Mouse (Mus musculus): Measurements from ENCODE around the gene Hhatl. TPM values are rescaled to one million over a fixed set of nuclear protein-coding genes. Genes with fewer than 3 reads are reported as not detected.

Gene Hhatl
- total and polyA plus RNA-seq, 3 experiments, result not detected

DNA sequence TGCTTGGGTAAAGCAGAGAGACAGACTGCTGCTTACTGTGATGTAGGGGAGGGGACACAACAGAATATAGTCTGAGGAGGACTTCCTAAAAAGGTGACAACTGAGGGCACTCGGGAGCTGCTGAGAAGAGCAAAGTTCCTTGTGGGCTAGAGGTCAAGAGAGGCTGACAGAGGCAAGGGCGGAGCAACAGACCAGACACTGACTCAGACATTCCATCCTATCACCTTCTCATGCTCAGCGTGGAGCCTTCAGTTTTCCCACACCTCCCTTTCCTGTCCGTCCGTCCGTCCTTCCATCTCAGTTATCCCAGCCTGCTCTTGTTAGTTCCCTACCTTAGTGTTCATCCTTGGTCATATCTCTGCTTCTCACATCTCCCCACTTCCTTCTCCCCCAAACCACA lies 22.9 kb upstream of the Hhatl start:
- H3K27ac ChIP-seq (ENCODE audit: insufficient read depth, low read depth), result no peak overlapping the region
- no peak for DNase-seq (ENCODE audit: extremely low read depth)
- no peak overlapping the region for H3K4me3 ChIP-seq (replicated peaks in 1 of 3; ENCODE audit: low read depth in 2 of 3, low read length in 2 of 3, poor library complexity in 1 of 3)
- TF ChIP-seq JUND (conservative IDR thresholded peaks at IDR 0.05; ENCODE audit: low read depth, low read length), result peak; percentile 53; the same call in 1 of the 2 replicates
- TF ChIP-seq EP300 (IDR thresholded peaks at IDR 0.05; ENCODE audit: low read length), result no peak
- TF ChIP-seq ZKSCAN1 (IDR thresholded peaks at IDR 0.05; ENCODE audit: borderline replicate concordance, low read depth, low read length), result no peak
- TF ChIP-seq KAT2A (IDR thresholded peaks at IDR 0.05; ENCODE audit: insufficient replicate concordance, low read length), result no peak
- no peak for TF ChIP-seq USF1 (IDR thresholded peaks at IDR 0.05; ENCODE audit: low read depth, low read length)
- no peak overlapping the region; the same call in 1 of the 2 replicates for H3K4me2 ChIP-seq (ENCODE audit: insufficient read depth, low read depth, poor library complexity, severe bottlenecking)
- dilution Hi-C loops (cut with MboI; ENCODE audit: extremely low pct_ligation_motif_present, extremely low pct_unique_long_range_greater_than_20kb, low sequenced_read_pairs) (no loop called here), in situ Hi-C loops (cut with MboI; ENCODE audit: low pct_ligation_motif_present, low pct_unique_long_range_greater_than_20kb, low sequenced_read_pairs) (no loop called here)
- H3K9ac ChIP-seq (ENCODE audit: insufficient read depth, low read depth), result no peak overlapping the region
- H3K4me1 ChIP-seq (ENCODE audit: control insufficient read depth in 1 of 2, insufficient read depth in 2 of 2), result 0 out of 4 replicates have a peak, but pooled peaks cover 0 to 2% of the 10 kb centered on the region in 2 experiments
- no peaks in the 10 kb centered on the region for H3K9me3 ChIP-seq (replicated peaks; ENCODE audit: low read length)
- no peaks in the 10 kb centered on the region for H3K36me3 ChIP-seq (replicated peaks in 1 of 2; ENCODE audit: control insufficient read depth in 1 of 2, insufficient read depth in 1 of 2, low read length in 1 of 2)
- no peaks in the 10 kb centered on the region for H3K79me2 ChIP-seq (replicated peaks; ENCODE audit: control insufficient read depth, extremely low read depth, insufficient read depth, poor library complexity, severe bottlenecking)
- H3K27me3 ChIP-seq (replicated peaks), result peaks cover 80% of the 10 kb centered on the region

DNA sequence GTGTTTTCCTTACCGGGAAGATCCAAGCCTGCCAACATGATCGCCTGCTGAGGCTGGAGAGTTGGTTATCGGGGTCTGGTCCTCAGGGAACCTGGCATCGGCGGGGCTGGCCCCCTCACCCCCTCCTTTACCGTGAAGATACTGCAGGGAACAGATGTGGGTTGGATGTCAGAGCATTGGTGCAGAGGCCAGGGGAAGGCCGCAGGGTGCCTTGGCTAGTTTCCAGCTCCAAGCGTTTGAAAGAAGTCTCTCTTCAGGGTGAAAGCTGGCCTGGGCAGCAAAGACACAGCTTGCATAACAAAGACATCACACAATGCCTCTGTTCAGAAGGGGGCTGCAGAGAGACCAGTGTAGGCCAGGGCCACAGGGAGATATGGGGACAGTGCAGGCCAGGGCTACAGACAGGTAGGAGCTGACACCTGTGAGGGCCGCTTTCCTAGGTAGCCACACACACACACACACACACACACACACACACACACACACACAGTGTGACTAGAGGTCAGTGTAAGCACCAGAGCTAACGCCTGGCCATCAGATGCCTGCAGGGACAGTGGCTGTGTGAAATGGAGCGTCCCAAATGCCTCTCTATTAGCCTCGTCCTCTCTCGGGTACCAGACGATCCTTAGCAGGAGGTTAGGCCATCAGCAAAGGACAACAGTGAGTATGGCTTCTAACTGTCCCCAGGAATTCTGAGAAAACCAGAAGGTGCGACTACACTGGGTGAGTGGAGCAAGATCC lies 17.9 kb upstream of the Hhatl start:
- Histone ChIP-seq H3K79me2 (replicated peaks; ENCODE audit: control insufficient read depth, extremely low read depth, insufficient read depth, poor library complexity, severe bottlenecking) (no peaks in the 10 kb centered on the region), H3K27ac (ENCODE audit: insufficient read depth, low read depth) (no peak overlapping the region), H3K27me3 (replicated peaks) (peaks cover 71% of the 10 kb centered on the region), H3K4me3 (replicated peaks in 1 of 3; ENCODE audit: low read depth in 2 of 3, low read length in 2 of 3, poor library complexity in 1 of 3) (no peak overlapping the region), H3K4me1 (ENCODE audit: control insufficient read depth in 1 of 2, insufficient read depth in 2 of 2) (no peaks in the 10 kb centered on the region), H3K9me3 (replicated peaks; ENCODE audit: low read length) (no peaks in the 10 kb centered on the region), H3K36me3 (replicated peaks in 1 of 2; ENCODE audit: control insufficient read depth in 1 of 2, insufficient read depth in 1 of 2, low read length in 1 of 2) (no peaks in the 10 kb centered on the region), H3K9ac (ENCODE audit: insufficient read depth, low read depth) (no peak overlapping the region), H3K4me2 (ENCODE audit: insufficient read depth, low read depth, poor library complexity, severe bottlenecking) (no peak overlapping the region)
- in situ Hi-C loops (cut with MboI; ENCODE audit: low pct_ligation_motif_present, low pct_unique_long_range_greater_than_20kb, low sequenced_read_pairs) (loop anchor here (5.0 kb wide), 1 partner anchor 43 kb away; no protein-coding TSS in a partner anchor), dilution Hi-C loops (cut with MboI; ENCODE audit: extremely low pct_ligation_motif_present, extremely low pct_unique_long_range_greater_than_20kb, low sequenced_read_pairs) (no loop called here)
- no peak for DNase-seq (ENCODE audit: extremely low read depth)
- TF ChIP-seq RAD21 (IDR thresholded peaks at IDR 0.05; ENCODE audit: low read depth, low read length), result no peak
- TF ChIP-seq RCOR1 (conservative IDR thresholded peaks at IDR 0.05; ENCODE audit: low read depth, low read length), result no peak
- no peak for TF ChIP-seq MAZ (IDR thresholded peaks at IDR 0.05; ENCODE audit: low read depth, low read length)
- no peak for TF ChIP-seq SIN3A (IDR thresholded peaks at IDR 0.05; ENCODE audit: low read length)

DNA sequence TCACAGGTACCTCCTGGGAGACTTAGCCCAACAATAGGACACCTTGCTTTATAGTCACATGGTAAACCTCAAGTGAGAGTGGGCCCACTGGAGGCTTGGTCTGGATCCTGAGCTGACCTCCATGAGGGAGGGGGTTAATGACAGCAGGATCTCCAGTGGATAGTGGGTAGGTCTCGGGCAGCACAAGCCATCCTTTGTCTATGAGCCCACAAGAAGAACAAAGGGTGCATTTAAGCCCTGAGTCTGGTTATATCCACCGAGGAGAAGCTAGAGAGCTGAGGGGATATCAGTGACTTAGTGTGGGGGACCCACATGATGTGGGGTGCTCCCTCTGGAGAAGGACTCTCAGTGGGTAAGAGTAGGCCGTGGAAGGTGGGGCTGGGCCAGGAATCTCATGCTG lies 16.2 kb upstream of the Hhatl start:
- H3K9ac ChIP-seq (ENCODE audit: insufficient read depth, low read depth), result no peak overlapping the region
- no peaks in the 10 kb centered on the region for H3K79me2 ChIP-seq (replicated peaks; ENCODE audit: control insufficient read depth, extremely low read depth, insufficient read depth, poor library complexity, severe bottlenecking)
- H3K27ac ChIP-seq (ENCODE audit: insufficient read depth, low read depth), result no peak overlapping the region
- H3K36me3 ChIP-seq (replicated peaks in 1 of 2; ENCODE audit: control insufficient read depth in 1 of 2, insufficient read depth in 1 of 2, low read length in 1 of 2), result no peaks in the 10 kb centered on the region
- in situ Hi-C loops (cut with MboI; ENCODE audit: low pct_ligation_motif_present, low pct_unique_long_range_greater_than_20kb, low sequenced_read_pairs) (no loop called here), dilution Hi-C loops (cut with MboI; ENCODE audit: extremely low pct_ligation_motif_present, extremely low pct_unique_long_range_greater_than_20kb, low sequenced_read_pairs) (no loop called here)
- no peaks in the 10 kb centered on the region for H3K4me1 ChIP-seq (ENCODE audit: control insufficient read depth in 1 of 2, insufficient read depth in 2 of 2)
- no peak for DNase-seq (ENCODE audit: extremely low read depth)
- no peak for TF ChIP-seq ETS1 (conservative IDR thresholded peaks at IDR 0.05; ENCODE audit: low read depth, low read length)
- TF ChIP-seq RCOR1 (conservative IDR thresholded peaks at IDR 0.05; ENCODE audit: low read depth, low read length), result no peak
- TF ChIP-seq JUN (IDR thresholded peaks at IDR 0.05; ENCODE audit: insufficient read depth, low read depth, low read length), result no peak
- no peak for TF ChIP-seq RAD21 (IDR thresholded peaks at IDR 0.05; ENCODE audit: low read depth, low read length)
- TF ChIP-seq KAT2A (IDR thresholded peaks at IDR 0.05; ENCODE audit: insufficient replicate concordance, low read length), result no peak
- no peak for TF ChIP-seq TCF12 (IDR thresholded peaks at IDR 0.05; ENCODE audit: low read depth, low read length)
- no peak for TF ChIP-seq SIN3A (IDR thresholded peaks at IDR 0.05; ENCODE audit: low read length)
- no peak for TF ChIP-seq ZMIZ1 (IDR thresholded peaks at IDR 0.05; ENCODE audit: low read depth, low read length)
- TF ChIP-seq BHLHE40 (IDR thresholded peaks at IDR 0.05; ENCODE audit: low read depth, low read length), result no peak
- TF ChIP-seq IRF4 (IDR thresholded peaks at IDR 0.05; ENCODE audit: low read depth, low read length), result no peak
- no peak for TF ChIP-seq NRF1 (IDR thresholded peaks at IDR 0.05; ENCODE audit: low read depth, low read length)
- no peak for TF ChIP-seq CHD1 (IDR thresholded peaks at IDR 0.05; ENCODE audit: low read depth, low read length)
- TF ChIP-seq SMC3 (IDR thresholded peaks at IDR 0.05; ENCODE audit: low read depth, low read length), result no peak
- no peak for TF ChIP-seq UBTF (IDR thresholded peaks at IDR 0.05; ENCODE audit: low read depth, low read length)
- no peak for TF ChIP-seq MAZ (IDR thresholded peaks at IDR 0.05; ENCODE audit: low read depth, low read length)
- no peak for TF ChIP-seq MAFK (IDR thresholded peaks at IDR 0.05; ENCODE audit: insufficient replicate concordance, low read length)
- H3K4me3 ChIP-seq (replicated peaks in 1 of 3; ENCODE audit: low read depth in 2 of 3, low read length in 2 of 3, poor library complexity in 1 of 3), result no peak overlapping the region
- peaks cover 64% of the 10 kb centered on the region for H3K27me3 ChIP-seq (replicated peaks)
- H3K4me2 ChIP-seq (ENCODE audit: insufficient read depth, low read depth, poor library complexity, severe bottlenecking), result no peak overlapping the region
- H3K9me3 ChIP-seq (replicated peaks; ENCODE audit: low read length), result no peaks in the 10 kb centered on the region
